25 mouse cellular contexts compared by ENCODE assay signal in the genomic region with DNA sequence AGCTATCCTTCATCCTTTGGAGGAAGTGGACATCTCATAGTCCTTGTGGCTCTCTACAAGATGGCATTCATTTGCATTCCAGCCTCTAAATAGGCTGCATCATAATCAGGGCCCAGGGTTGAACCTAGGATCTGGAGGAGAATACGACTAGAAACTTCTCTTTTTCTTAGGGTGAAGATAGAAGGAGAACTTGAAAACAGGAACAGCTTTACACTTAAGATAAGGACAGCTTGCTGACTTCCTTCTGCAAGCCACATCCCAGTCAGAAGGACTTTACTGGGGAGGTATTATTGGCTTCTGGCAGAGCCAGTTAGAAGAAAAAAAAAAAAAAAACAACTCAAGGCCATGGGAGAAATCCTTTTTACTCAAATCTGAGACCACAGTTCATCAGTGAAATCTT.
DNase-seq lines count a peak whose midpoint lies in the region; ATAC-seq and TF ChIP-seq lines count a peak whose summit lies in the region.
"Had no signal": no experiment of that assay in that cellular context is flagged by ENCODE, and none has a peak within 500 bp of the region (broad histone marks: within the 10 kb centered on the region; RNA-seq: fewer than 3 reads in every experiment).

No protein-coding gene starts in this region.

- H3K36me3 ChIP-seq in intestine, embryonic 15.5 days: no peaks in the 10 kb centered on the region
- H3K36me3 ChIP-seq in intestine, postnatal 0 days (ENCODE audit: control insufficient read depth, insufficient read depth): no peaks in the 10 kb centered on the region
- H3K36me3 ChIP-seq in CH12.LX (replicated peaks in 1 of 2; ENCODE audit: control insufficient read depth in 1 of 2, insufficient read depth in 1 of 2, low read length in 1 of 2): no peaks in the 10 kb centered on the region
- H3K36me3 ChIP-seq: embryonic facial prominence, embryonic 12.5 days; liver, embryonic 13.5 days had no signal

- dilution Hi-C loops in CH12.LX (cut with MboI; ENCODE audit: extremely low pct_ligation_motif_present, extremely low pct_unique_long_range_greater_than_20kb, low sequenced_read_pairs): no loop called here

- no peaks in the 10 kb centered on the region for H3K27me3 ChIP-seq in intestine, embryonic 15.5 days (replicated peaks)
- H3K27me3 ChIP-seq in intestine, postnatal 0 days (replicated peaks; ENCODE audit: control insufficient read depth, insufficient read depth, low read length): no peaks in the 10 kb centered on the region
- H3K27me3 ChIP-seq in CH12.LX (replicated peaks): no peaks in the 10 kb centered on the region
- H3K27me3 ChIP-seq in cerebellum, adult 2 months (ENCODE audit: control insufficient read depth, insufficient read depth, low read length): no peaks in the 10 kb centered on the region
- H3K27me3 ChIP-seq: embryonic facial prominence, embryonic 12.5 days; forebrain, embryonic 13.5 days; liver, embryonic 13.5 days; midbrain, embryonic 15.5 days; neural tube, embryonic 12.5 days had no signal

- H3K9ac ChIP-seq in intestine, embryonic 15.5 days: no peak overlapping the region
- no peak overlapping the region for H3K9ac ChIP-seq in intestine, postnatal 0 days (ENCODE audit: low read depth, low read length)
- no peak overlapping the region for H3K9ac ChIP-seq in CH12.LX (ENCODE audit: insufficient read depth, low read depth)
- H3K9ac ChIP-seq: embryonic facial prominence, embryonic 12.5 days; forebrain, embryonic 13.5 days; liver, embryonic 13.5 days; midbrain, embryonic 15.5 days; neural tube, embryonic 12.5 days had no signal

- H3K4me1 ChIP-seq in intestine, embryonic 15.5 days (replicated peaks): peaks cover 4% of the 10 kb centered on the region; the same call in 1 of the 2 replicates
- no peaks in the 10 kb centered on the region; the same call in 1 of the 2 replicates for H3K4me1 ChIP-seq in intestine, postnatal 0 days (replicated peaks; ENCODE audit: control insufficient read depth, insufficient read depth, low read length)
- peaks cover 6 to 62% of the 10 kb centered on the region in 2 experiments; a peak in 3 of 4 replicates for H3K4me1 ChIP-seq in CH12.LX (ENCODE audit: control insufficient read depth in 1 of 2, insufficient read depth in 2 of 2)
- H3K4me1 ChIP-seq in cerebellum, adult 2 months (ENCODE audit: control insufficient read depth, insufficient read depth, low read length): no peaks in the 10 kb centered on the region
- H3K4me1 ChIP-seq: forebrain, embryonic 13.5 days; liver, embryonic 13.5 days; midbrain, embryonic 15.5 days; neural tube, embryonic 12.5 days had no signal

- TF ChIP-seq CTCF in intestine, postnatal 0 days (IDR thresholded peaks at IDR 0.05; ENCODE audit: low read depth): no peak
- TF ChIP-seq CTCF in CH12.LX (conservative IDR thresholded peaks at IDR 0.05 in 1 of 2, IDR thresholded peaks at IDR 0.05 in 1 of 2; ENCODE audit: low read depth in 2 of 2, low read length in 2 of 2): no peak
- TF ChIP-seq CTCF in cerebellum, adult 2 months (IDR thresholded peaks at IDR 0.05; ENCODE audit: borderline replicate concordance, insufficient read depth, low read depth, low read length): no peak

- H3K27ac ChIP-seq in intestine, embryonic 15.5 days: 0 out of 2 replicates have a peak overlapping the region, but pooled peaks have one; percentile 5
- no peak overlapping the region for H3K27ac ChIP-seq in intestine, postnatal 0 days (ENCODE audit: low read depth, low read length)
- H3K27ac ChIP-seq in CH12.LX (ENCODE audit: insufficient read depth, low read depth): no peak overlapping the region
- no peak overlapping the region for H3K27ac ChIP-seq in cerebellum, adult 2 months (ENCODE audit: insufficient read depth, low read length)
- H3K27ac ChIP-seq: forebrain, embryonic 13.5 days; hindbrain, embryonic 10.5 days; liver, embryonic 13.5 days; midbrain, embryonic 15.5 days; neural tube, embryonic 12.5 days had no signal

- ATAC-seq in intestine, embryonic 15.5 days: no peak
- no peak for ATAC-seq in intestine, postnatal 0 days
- ATAC-seq in granulocyte monocyte progenitor cell, adult 5-6 weeks (replicated peaks; ENCODE audit: poor library complexity, severe bottlenecking): peak; percentile 86
- ATAC-seq in activated CD4-positive, CD25-positive, alpha-beta regulatory T cell, adult 4 months: no peak
- ATAC-seq: forebrain, embryonic 13.5 days; hindbrain, embryonic 16.5 days; midbrain, embryonic 15.5 days had no signal

- H3K9me3 ChIP-seq in intestine, embryonic 15.5 days: no peaks in the 10 kb centered on the region
- H3K9me3 ChIP-seq in intestine, postnatal 0 days (ENCODE audit: control insufficient read depth): no peaks in the 10 kb centered on the region
- no peaks in the 10 kb centered on the region for H3K9me3 ChIP-seq in CH12.LX (replicated peaks; ENCODE audit: low read length)
- H3K9me3 ChIP-seq: embryonic facial prominence, embryonic 12.5 days; forebrain, embryonic 13.5 days; hindbrain, embryonic 10.5 days; liver, embryonic 13.5 days; midbrain, embryonic 15.5 days; neural tube, embryonic 12.5 days had no signal

- TF ChIP-seq EP300 in CH12.LX (IDR thresholded peaks at IDR 0.05; ENCODE audit: low read length): no peak

- no peaks in the 10 kb centered on the region for H3K79me2 ChIP-seq in CH12.LX (replicated peaks; ENCODE audit: control insufficient read depth, extremely low read depth, insufficient read depth, poor library complexity, severe bottlenecking)

- no peak for TF ChIP-seq RAD21 in CH12.LX (IDR thresholded peaks at IDR 0.05; ENCODE audit: low read depth, low read length)

- no peak for TF ChIP-seq POLR2A in CH12.LX (IDR thresholded peaks at IDR 0.05; ENCODE audit: low read depth, low read length)
- TF ChIP-seq POLR2A in cerebellum, adult 2 months (IDR thresholded peaks at IDR 0.05; ENCODE audit: borderline replicate concordance, insufficient read depth, low read length): no peak

- 67% methylated on average over 1 of the region's 1 CpGs for WGBS in intestine, embryonic 15.5 days
- 54% methylated on average over 1 of the region's 1 CpGs for WGBS in intestine, postnatal 0 days
- 82% methylated on average over 1 of the region's 1 CpGs for WGBS in cerebellum, adult 2 months

- in situ Hi-C loops in CH12.LX (cut with MboI; ENCODE audit: low pct_ligation_motif_present, low pct_unique_long_range_greater_than_20kb, low sequenced_read_pairs): no loop called here

- no peak overlapping the region for H3K4me2 ChIP-seq in intestine, embryonic 15.5 days (replicated peaks)
- H3K4me2 ChIP-seq in intestine, postnatal 0 days (replicated peaks; ENCODE audit: low read depth): no peak overlapping the region
- H3K4me2 ChIP-seq in CH12.LX (ENCODE audit: insufficient read depth, low read depth, poor library complexity, severe bottlenecking): no peak overlapping the region
- H3K4me2 ChIP-seq: embryonic facial prominence, embryonic 12.5 days; forebrain, embryonic 13.5 days; liver, embryonic 13.5 days; midbrain, embryonic 15.5 days; neural tube, embryonic 12.5 days had no signal

- DNase-seq in 3T3-L1 (ENCODE audit: low read depth, low spot score) (peak; percentile 14), CH12.LX (ENCODE audit: extremely low read depth) (peak; percentile 26)
- no peak for DNase-seq in cerebellum, adult 2 months
- no peak for DNase-seq in thymus, postnatal 36 days
- DNase-seq: adrenal gland, adult 8-10 months; cerebellum, adult 18-20 months; cerebellum, postnatal 36 days; gastrocnemius, postnatal 10 days; heart, adult 11 months; kidney, postnatal 36 days; left cerebral cortex, postnatal 4 days; liver, embryonic 13.5 days; lung, adult 2 months; lung, postnatal 14 days; right cerebral cortex, postnatal 14 days had no signal

- H3K4me3 ChIP-seq in intestine, embryonic 15.5 days (replicated peaks): no peak overlapping the region
- H3K4me3 ChIP-seq in intestine, postnatal 0 days (ENCODE audit: low read depth, low read length): no peak overlapping the region
- H3K4me3 ChIP-seq in CH12.LX (replicated peaks in 1 of 3; ENCODE audit: low read depth in 2 of 3, low read length in 2 of 3, poor library complexity in 1 of 3): no peak overlapping the region
- H3K4me3 ChIP-seq in cerebellum, adult 2 months (replicated peaks; ENCODE audit: insufficient read depth, low read depth, low read length): no peak overlapping the region
- H3K4me3 ChIP-seq: embryonic facial prominence, embryonic 12.5 days; forebrain, embryonic 13.5 days; hindbrain, embryonic 10.5 days; liver, embryonic 13.5 days; midbrain, embryonic 15.5 days; neural tube, embryonic 12.5 days had no signal

TF ChIP-seq in CH12.LX, 34 proteins besides CTCF, POLR2A, EP300 and RAD21:
- no peak for TF ChIP-seq HCFC1 (IDR thresholded peaks at IDR 0.05; ENCODE audit: low read depth, low read length)
- no peak for TF ChIP-seq RCOR1 (conservative IDR thresholded peaks at IDR 0.05; ENCODE audit: low read depth, low read length)
- no peak for TF ChIP-seq SMC3 (IDR thresholded peaks at IDR 0.05; ENCODE audit: low read depth, low read length)
- no peak for TF ChIP-seq E2F4 (IDR thresholded peaks at IDR 0.05; ENCODE audit: insufficient replicate concordance, low read depth, low read length)
- TF ChIP-seq ZNF384 (IDR thresholded peaks at IDR 0.05; ENCODE audit: low read depth, low read length): no peak; the same call in 1 of the 2 replicates
- TF ChIP-seq GABPA (IDR thresholded peaks at IDR 0.05; ENCODE audit: insufficient replicate concordance, low read depth, low read length): no peak
- TF ChIP-seq USF1 (IDR thresholded peaks at IDR 0.05; ENCODE audit: low read depth, low read length): no peak
TF ChIP-seq in CH12.LX: peak in this region for 0.

Comparison
In these comparisons a context has a peak if more than half of its experiments do, and no peak if none do; other contexts are left out.
1. DNase-seq: peak in 3T3-L1 (single experiment) and CH12.LX (single experiment); none in cerebellum, adult 2 months (0 of 2) and thymus, postnatal 36 days (0 of 2).